Mouse (Mus musculus) CH12.LX (cell line): ENCODE data around the gene C1qtnf5.

ENCODE experiments used
- CHD1 ChIP-seq: IDR thresholded peaks from 2 replicates; pipeline ENCODE4 v1.6.1; 2012; ENCODE audit warnings: low read depth, low read length, improper control_type of control experiment, inconsistent platforms
- CTCF ChIP-seq, 2 experiments: IDR thresholded peaks in 1 of 2; conservative IDR thresholded peaks in 1 of 2; 2 replicates each; pipeline ENCODE4 v1.5.1; 2011 to 2012; ENCODE audit warnings: low read depth in 2 of 2, low read length in 2 of 2, improper control_type of control experiment in 1 of 2, inconsistent platforms in 1 of 2, mild to moderate bottlenecking in 1 of 2, moderate library complexity in 1 of 2
- IRF4 ChIP-seq: IDR thresholded peaks from 2 replicates; pipeline ENCODE4 v1.6.1; 2014; ENCODE audit warnings: low read depth, mild to moderate bottlenecking, inconsistent platforms, low read length, improper control_type of control experiment
- MEF2A ChIP-seq: IDR thresholded peaks from 2 replicates; pipeline ENCODE4 v1.6.1; 2014; ENCODE audit warnings: low read depth, mild to moderate bottlenecking, inconsistent platforms, low read length, improper control_type of control experiment, borderline replicate concordance
- MYC ChIP-seq: IDR thresholded peaks from 2 replicates; pipeline ENCODE4 v1.6.1; 2011; ENCODE audit warnings: low read depth, mild to moderate bottlenecking, improper control_type of control experiment, low read length
- NRF1 ChIP-seq: IDR thresholded peaks from 2 replicates; pipeline ENCODE4 v1.6.1; 2014; ENCODE audit warnings: low read depth, mild to moderate bottlenecking, inconsistent platforms, low read length, improper control_type of control experiment, moderate library complexity
- POLR2A ChIP-seq: IDR thresholded peaks from 2 replicates; pipeline ENCODE4 v1.6.1; 2011; ENCODE audit warnings: low read depth, mild to moderate bottlenecking, improper control_type of control experiment, low read length
- POLR2AphosphoS2 ChIP-seq: IDR thresholded peaks from 2 replicates; pipeline ENCODE4 v1.6.1; 2011; ENCODE audit warnings: low read depth, low read length, improper control_type of control experiment
- TBP ChIP-seq: conservative IDR thresholded peaks from 2 replicates; pipeline ENCODE4 v1.6.1; 2011; ENCODE audit warnings: low read depth, low read length, improper control_type of control experiment
- USF1 ChIP-seq: IDR thresholded peaks from 2 replicates; pipeline ENCODE4 v1.6.1; 2014; ENCODE audit warnings: low read depth, mild to moderate bottlenecking, inconsistent platforms, low read length, improper control_type of control experiment
- ZKSCAN1 ChIP-seq: IDR thresholded peaks from 2 replicates; pipeline ENCODE4 v1.6.1; 2012; ENCODE audit warnings: low read depth, inconsistent platforms, low read length, improper control_type of control experiment, borderline replicate concordance

GRCm38 (mm10) chr9:44141951-44142350, 34.9 kb downstream of the C1qtnf5 start:
- no peak for TF ChIP-seq IRF4
- TF ChIP-seq ZKSCAN1 = no peak
- TF ChIP-seq MEF2A = no peak
- no peak for TF ChIP-seq POLR2A
- no peak for TF ChIP-seq CTCF (conservative IDR thresholded peaks at IDR 0.05 in 1 of 2, IDR thresholded peaks at IDR 0.05 in 1 of 2; ENCODE audit: low read depth in 2 of 2, low read length in 2 of 2)
- no peak for TF ChIP-seq NRF1
- no peak for TF ChIP-seq USF1
- no peak for TF ChIP-seq MYC
- TF ChIP-seq POLR2AphosphoS2 = no peak
- no peak for TF ChIP-seq TBP
- TF ChIP-seq CHD1 = no peak
